8 mouse cellular contexts compared by ENCODE assay signal in the genomic region with DNA sequence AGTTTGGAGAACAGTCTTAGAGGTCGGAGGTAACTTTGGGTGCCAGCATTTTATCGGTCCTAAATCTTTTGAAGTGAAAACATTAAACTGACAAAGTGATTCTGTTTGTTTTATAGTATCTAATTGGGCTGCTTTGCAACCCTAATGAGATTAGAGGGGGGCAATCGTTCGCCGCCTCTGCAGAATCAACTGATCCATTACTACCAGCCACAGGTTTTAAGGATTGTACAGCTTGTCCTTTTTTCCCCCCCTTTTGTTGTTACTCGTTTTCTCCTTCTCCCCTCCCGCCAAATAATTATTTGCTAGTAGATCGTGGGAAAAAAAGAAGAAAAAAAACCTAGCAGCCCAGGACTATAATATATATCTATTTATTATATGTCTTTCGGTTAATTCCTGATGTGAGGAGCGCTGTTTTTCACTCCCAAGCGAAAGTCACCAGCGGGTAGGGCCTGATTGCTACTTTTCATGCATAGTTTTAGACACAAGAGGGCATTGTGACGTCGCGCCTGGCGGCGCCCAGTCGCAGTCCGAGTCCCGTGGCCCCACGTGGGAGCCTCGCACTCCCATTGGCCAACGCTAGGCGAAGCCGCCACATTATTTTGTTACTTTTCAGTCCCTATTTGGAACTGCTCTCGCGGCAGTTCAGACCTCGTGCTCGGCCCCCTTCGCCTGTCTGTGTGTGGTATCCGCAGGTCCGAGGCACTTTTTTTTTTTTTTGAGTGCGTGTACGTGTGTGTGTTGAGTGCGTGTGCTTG. TPM values are rescaled to one million over a fixed set of nuclear protein-coding genes. Genes with fewer than 3 reads are reported as not detected.
A peak's percentile ranks its signal among the peaks of the same experiment; 100 is the strongest.
DNase-seq lines count a peak whose midpoint lies in the region; ATAC-seq lines count a peak whose summit lies in the region.

Gene Tle3 (plus strand): TSS at position 612 of the 755 bp plus-strand sequence.

- WGBS in hindbrain, embryonic 14.5 days, result 0% methylated on average over 35 of the region's 35 CpGs

- peaks cover 55% of the 10 kb centered on the region for H3K4me1 ChIP-seq in hindbrain, embryonic 14.5 days (replicated peaks; ENCODE audit: control insufficient read depth, insufficient read depth, low read length)

- peak within 1 kb of the TSS; percentile 93 for H3K27ac ChIP-seq in hindbrain, embryonic 14.5 days

- peak within 1 kb of the TSS; percentile 83 for H3K4me2 ChIP-seq in hindbrain, embryonic 14.5 days (replicated peaks)

- no peaks in the 10 kb centered on the region for H3K9me3 ChIP-seq in hindbrain, embryonic 14.5 days (ENCODE audit: control insufficient read depth, low read length)

- H3K4me3 ChIP-seq in hindbrain, embryonic 14.5 days (replicated peaks; ENCODE audit: low read length), result peak within 1 kb of the TSS; percentile 91

- no peaks in the 10 kb centered on the region; the same call in 1 of the 2 replicates for H3K27me3 ChIP-seq in hindbrain, embryonic 14.5 days (ENCODE audit: control insufficient read depth, insufficient read depth, low read length)

- H3K36me3 ChIP-seq in hindbrain, embryonic 14.5 days (replicated peaks; ENCODE audit: control insufficient read depth, insufficient read depth), result peaks cover 3% of the 10 kb centered on the region; the same call in 1 of the 2 replicates

- DNase-seq in R1 (ENCODE audit: low read depth, low spot score), result peak; percentile 97
- peak; percentile 98 to 100 for DNase-seq in cerebellum, postnatal 25 days
- peak; percentile 96 to 98 for DNase-seq in frontal cortex, postnatal 25 days (ENCODE audit: low spot score in 2 of 2)
- DNase-seq in hindbrain, embryonic 14.5 days (ENCODE audit: low spot score), result peak; percentile 99
- DNase-seq in layer of hippocampus, postnatal 36 days, result peak; percentile 97 to 99
- peak; percentile 100 for DNase-seq in lung, postnatal 36 days
- DNase-seq in retina, postnatal 1 day, result peak; percentile 99
- DNase-seq in urinary bladder, adult 18-20 months (ENCODE audit: low spot score in 2 of 2), result peak; percentile 93 to 98

- peak within 1 kb of the TSS; percentile 99 for H3K9ac ChIP-seq in hindbrain, embryonic 14.5 days

- ATAC-seq in hindbrain, embryonic 14.5 days (ENCODE audit: low FRiP score), result peak; percentile 68

RNA-seq across cellular contexts. Expression of gene Tle3, which starts in this region (rescaled TPM):
- polyA plus RNA-seq in hindbrain, embryonic 14.5 days (2014; fragmentation: Nextera tagmentation; extraction: Ambion mirVana), result 22.4 and 23.9 TPM in 2 replicates
- 10 to 100 TPM; 51.5 to 53.2 TPM for total RNA-seq in layer of hippocampus, postnatal 36 days (2021)

Comparison
In these comparisons a context has a peak if more than half of its experiments do, and no peak if none do; other contexts are left out.
1. Peak in every context shown above with its lines: DNase-seq, ATAC-seq, H3K4me3 ChIP-seq and H3K27ac ChIP-seq.